Mouse (Mus musculus) lung, embryonic 14.5 days (tissue): Measurements from ENCODE around the gene Enthd1. TPM values are rescaled to one million over a fixed set of nuclear protein-coding genes. Genes with fewer than 3 reads are reported as not detected.

ENCODE experiments used
- ATAC-seq: fragments of 200-750 bp; cut with Nextera tagmentation; 2 replicates; pipeline ENCODE4 v1.8.0; 2017; ENCODE audit warnings: mild to moderate bottlenecking, moderate TSS enrichment, moderate library complexity; ENCODE audit not compliant: insufficient read depth
- DNase-seq: peaks from one replicate; pipeline ENCODE4 v3.0.0-alpha.2; 2015
- H3K27ac ChIP-seq: fragments of 300-500 bp; sonication (generic); 2 replicates; pipeline ENCODE4 v1.5.1; 2014; ENCODE audit warnings: low read depth, mild to moderate bottlenecking, moderate library complexity
- H3K27me3 ChIP-seq: fragments of 300-500 bp; sonication (generic); 2 replicates; pipeline ENCODE4 v1.6.1; 2014; ENCODE audit warnings: low read length, control low read depth; ENCODE audit not compliant: insufficient read depth
- H3K36me3 ChIP-seq: fragments of 300-500 bp; sonication (generic); 2 replicates; pipeline ENCODE4 v1.6.1; 2014; ENCODE audit warnings: control low read depth; ENCODE audit not compliant: insufficient read depth
- H3K4me1 ChIP-seq: fragments of 300-500 bp; sonication (generic); 2 replicates; pipeline ENCODE4 v1.6.1; 2014; ENCODE audit warnings: antibody characterized with exemption, control low read depth; ENCODE audit not compliant: insufficient read depth
- H3K4me2 ChIP-seq: fragments of 300-500 bp; sonication (generic); 2 replicates; pipeline ENCODE4 v1.6.1; 2014; ENCODE audit warnings: mild to moderate bottlenecking
- H3K4me3 ChIP-seq: fragments of 300-500 bp; sonication (generic); 2 replicates; pipeline ENCODE4 v1.5.1; 2014; ENCODE audit warnings: low read depth, low read length
- H3K9ac ChIP-seq: fragments of 300-500 bp; sonication (generic); 2 replicates; pipeline ENCODE4 v1.6.1; 2014
- H3K9me3 ChIP-seq: fragments of 300-500 bp; sonication (generic); 2 replicates; pipeline ENCODE4 v1.6.1; 2016; ENCODE audit warnings: low read depth, low read length, control low read depth
- CTCF ChIP-seq: IDR thresholded peaks from 2 replicates; pipeline ENCODE4 v1.5.1; 2016; ENCODE audit warnings: antibody characterized with exemption, low read depth
- WGBS: fragments of 180-500 bp; shearing (Covaris S2); extraction: QIAGEN DNeasy Blood & Tissue Kit; methylation state at CpG from one replicate; pipeline ENCODE4 v1.1.7; 2014; 5-methylcytosine and 5-hydroxymethylcytosine counted together
- polyA plus RNA-seq: library from polyadenylated mRNA; unstranded; fragments of >200 nt; fragmentation: Nextera tagmentation; extraction: Ambion mirVana; gene quantifications from 2 replicates; pipeline ENCODE4 v1.2.1, GENCODE M21; 2014

Enthd1 gene
- polyA plus RNA-seq, 1 experiment from 2014 or later, result not detected

DNA sequence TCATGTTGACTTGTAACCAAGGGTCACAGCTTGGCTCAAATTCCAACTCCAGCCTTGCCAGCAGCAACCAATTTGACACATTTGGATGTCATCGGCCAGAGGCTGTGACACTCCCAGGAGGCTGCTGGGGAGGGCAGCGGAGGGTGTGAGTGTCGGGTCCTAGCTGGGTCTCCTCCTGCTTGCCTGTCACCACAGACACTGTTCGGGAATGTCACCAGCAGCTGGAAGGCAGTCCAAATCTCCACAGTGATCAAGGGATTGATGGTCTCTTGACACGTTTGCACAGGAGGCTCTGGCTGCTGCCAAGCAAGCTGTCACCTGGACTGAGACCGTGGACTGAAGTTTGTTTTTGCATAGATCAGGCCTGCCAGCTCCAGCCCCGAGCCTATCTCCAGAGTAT, 154.3 kb downstream of the Enthd1 start:
- no peak for TF ChIP-seq CTCF
- DNase-seq (no peak), ATAC-seq (no peak)
- Histone ChIP-seq H3K9me3 (no peaks in the 10 kb centered on the region), H3K4me3 (no peak overlapping the region), H3K27me3 (no peaks in the 10 kb centered on the region), H3K27ac (no peak overlapping the region), H3K4me1 (no peaks in the 10 kb centered on the region), H3K36me3 (no peaks in the 10 kb centered on the region), H3K4me2 (no peak overlapping the region), H3K9ac (no peak overlapping the region)
- WGBS, result 41% methylated on average over 7 of the region's 7 CpGs

DNA sequence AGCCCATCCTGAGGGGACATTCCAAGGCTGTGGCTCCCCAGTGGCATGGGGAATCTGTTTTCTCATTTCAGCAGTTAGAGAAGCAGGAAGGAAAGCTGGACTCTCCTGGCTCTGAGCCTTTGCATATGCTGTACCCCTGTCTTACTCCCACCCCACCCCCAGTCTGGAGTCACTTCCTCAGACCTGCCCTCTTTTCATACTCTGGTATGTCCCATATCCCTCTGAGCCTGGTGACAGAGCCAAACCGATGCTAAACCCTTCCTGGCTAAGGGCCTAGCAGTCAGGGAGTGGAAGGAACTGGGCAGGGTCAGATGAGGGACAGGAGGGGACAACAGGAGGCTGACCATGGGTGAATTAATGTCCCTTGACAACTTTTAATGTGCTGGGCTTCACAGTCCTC, 157.1 kb downstream of the Enthd1 start:
- H3K27me3 ChIP-seq, result no peaks in the 10 kb centered on the region
- H3K4me1 ChIP-seq, result no peaks in the 10 kb centered on the region
- H3K9me3 ChIP-seq, result no peaks in the 10 kb centered on the region
- 18% methylated on average over 1 of the region's 1 CpGs for WGBS
- ATAC-seq (peak; percentile 82; the same call in 1 of the 2 replicates), DNase-seq (peak; percentile 52)
- no peak overlapping the region for H3K4me3 ChIP-seq
- no peak for TF ChIP-seq CTCF
- no peak overlapping the region for H3K9ac ChIP-seq
- H3K36me3 ChIP-seq, result no peaks in the 10 kb centered on the region
- no peak overlapping the region for H3K4me2 ChIP-seq
- H3K27ac ChIP-seq, result no peak overlapping the region

Other genes with a start within 250 kb of the Enthd1 start
- 1.3 and 1.8 TPM in 2 replicates for gene Grap2, start 7.4 kb upstream of the Enthd1 start, polyA plus RNA-seq
- gene Fam83f, start 106.7 kb upstream of the Enthd1 start, polyA plus RNA-seq, result 0.46 and 0.76 TPM in 2 replicates
- gene Tnrc6b, start 146.2 kb upstream of the Enthd1 start, polyA plus RNA-seq, result 17.5 and 18.3 TPM in 2 replicates